Mouse (Mus musculus): ENCODE measurements at regions not wholly inside any gene's neighbourhood (a gene's known extent, or its start where the extent isn't known, plus 50 kb on each side); places are given as distances from the start of the nearest gene placed in this dataset.
"Not testable (repeated sequence)": the region's sequence is repeated elsewhere in the genome, so short reads cannot be mapped to it uniquely, and the experiment has no call there.

DNA sequence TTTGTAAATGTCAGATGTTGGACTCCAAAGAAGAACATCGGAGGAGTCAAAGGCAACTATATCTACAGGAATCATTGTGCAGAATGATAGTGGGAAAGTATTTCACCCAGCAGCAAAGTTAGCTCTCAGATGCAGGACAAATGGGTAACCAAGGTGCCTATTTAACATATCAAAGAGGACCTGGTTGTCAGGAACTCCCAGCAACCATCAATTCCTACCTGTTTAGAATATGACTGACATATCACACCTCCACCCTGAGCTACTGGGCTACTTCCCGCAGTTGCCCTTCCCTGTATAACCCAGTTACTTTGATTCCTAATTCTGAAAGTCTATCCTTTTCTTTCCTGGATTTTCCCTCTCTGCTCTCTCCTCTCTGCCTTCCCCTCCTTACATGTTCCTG lies 403.0 kb upstream of the Tbl1xr1 start:
- Histone ChIP-seq H3K27me3 (replicated peaks; ENCODE audit: control insufficient read depth, insufficient read depth, low read length) (no peaks in the 10 kb centered on the region), H3K9ac (ENCODE audit: low read depth, low read length) (no peak overlapping the region), H3K4me2 (ENCODE audit: low read length) (no peak overlapping the region), H3K9me3 (ENCODE audit: control insufficient read depth, low read length) (no peaks in the 10 kb centered on the region), H3K4me3 (ENCODE audit: low read length) (no peak overlapping the region), H3K36me3 (ENCODE audit: control insufficient read depth, insufficient read depth, low read length) (no peaks in the 10 kb centered on the region), H3K27ac (ENCODE audit: low read depth, low read length) (no peak overlapping the region), H3K4me1 (ENCODE audit: control insufficient read depth, insufficient read depth, low read depth, low read length) (no peaks in the 10 kb centered on the region)
- WGBS: 94% methylated on average over 2 of the region's 2 CpGs
- no peak for ATAC-seq

DNA sequence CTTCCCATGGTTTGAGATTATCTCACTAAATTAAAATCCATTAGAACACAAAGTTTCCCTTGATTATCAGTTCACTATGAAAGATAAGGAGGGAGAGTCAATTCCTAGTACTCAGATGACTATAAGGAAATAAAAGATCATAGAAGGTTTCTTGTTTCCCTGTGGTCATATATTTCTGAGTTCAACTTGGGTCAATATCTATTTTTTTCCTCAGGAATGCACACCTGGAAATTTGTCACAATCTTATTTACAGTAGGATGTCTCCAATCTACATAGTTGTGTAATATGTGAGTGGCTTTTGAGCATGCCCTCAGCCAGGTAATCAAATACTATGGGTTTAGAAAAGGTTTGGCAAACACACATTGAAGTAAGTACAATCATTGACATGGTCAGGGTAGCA lies 398.2 kb upstream of the Tbl1xr1 start:
- ATAC-seq: no peak
- Histone ChIP-seq H3K4me1 (ENCODE audit: control insufficient read depth, insufficient read depth, low read depth, low read length) (no peaks in the 10 kb centered on the region), H3K9me3 (ENCODE audit: control insufficient read depth, low read length) (no peaks in the 10 kb centered on the region)

DNA sequence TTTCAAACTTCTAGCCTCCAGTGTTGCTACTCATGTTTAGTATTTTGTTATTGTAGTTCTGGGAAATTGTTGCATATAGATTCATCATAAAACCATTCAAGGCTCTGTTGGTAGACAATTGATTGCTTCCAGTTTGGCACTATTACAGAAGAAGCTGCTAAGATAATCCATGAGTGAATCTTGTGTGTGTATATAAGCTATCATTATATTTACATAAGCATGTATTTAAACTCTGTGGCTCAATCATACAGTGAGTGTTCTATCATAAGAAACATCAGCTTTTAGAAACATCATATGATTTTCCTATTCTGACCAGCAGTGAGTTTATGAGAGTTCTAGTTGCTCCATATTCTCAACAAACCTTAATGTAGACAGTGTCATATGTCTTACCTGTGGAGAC lies 397.7 kb upstream of the Tbl1xr1 start:
- H3K4me2 ChIP-seq (ENCODE audit: low read length): no peak overlapping the region
- H3K36me3 ChIP-seq (ENCODE audit: control insufficient read depth, insufficient read depth, low read length): no peaks in the 10 kb centered on the region
- no peak overlapping the region for H3K4me3 ChIP-seq (ENCODE audit: low read length)
- no peak overlapping the region for H3K9ac ChIP-seq (ENCODE audit: low read depth, low read length)
- no peaks in the 10 kb centered on the region for H3K27me3 ChIP-seq (replicated peaks; ENCODE audit: control insufficient read depth, insufficient read depth, low read length)
- no peak overlapping the region for H3K27ac ChIP-seq (ENCODE audit: low read depth, low read length)
- no peaks in the 10 kb centered on the region for H3K4me1 ChIP-seq (ENCODE audit: control insufficient read depth, insufficient read depth, low read depth, low read length)
- ATAC-seq: no peak
- H3K9me3 ChIP-seq (ENCODE audit: control insufficient read depth, low read length): no peaks in the 10 kb centered on the region

More for the DNA sequence above, 398.2 kb upstream of the Tbl1xr1 start:
- Histone ChIP-seq H3K9ac (ENCODE audit: low read depth, low read length) (no peak overlapping the region), H3K27me3 (replicated peaks; ENCODE audit: control insufficient read depth, insufficient read depth, low read length) (no peaks in the 10 kb centered on the region), H3K36me3 (ENCODE audit: control insufficient read depth, insufficient read depth, low read length) (no peaks in the 10 kb centered on the region), H3K4me2 (ENCODE audit: low read length) (no peak overlapping the region), H3K27ac (ENCODE audit: low read depth, low read length) (no peak overlapping the region), H3K4me3 (ENCODE audit: low read length) (no peak overlapping the region)

DNA sequence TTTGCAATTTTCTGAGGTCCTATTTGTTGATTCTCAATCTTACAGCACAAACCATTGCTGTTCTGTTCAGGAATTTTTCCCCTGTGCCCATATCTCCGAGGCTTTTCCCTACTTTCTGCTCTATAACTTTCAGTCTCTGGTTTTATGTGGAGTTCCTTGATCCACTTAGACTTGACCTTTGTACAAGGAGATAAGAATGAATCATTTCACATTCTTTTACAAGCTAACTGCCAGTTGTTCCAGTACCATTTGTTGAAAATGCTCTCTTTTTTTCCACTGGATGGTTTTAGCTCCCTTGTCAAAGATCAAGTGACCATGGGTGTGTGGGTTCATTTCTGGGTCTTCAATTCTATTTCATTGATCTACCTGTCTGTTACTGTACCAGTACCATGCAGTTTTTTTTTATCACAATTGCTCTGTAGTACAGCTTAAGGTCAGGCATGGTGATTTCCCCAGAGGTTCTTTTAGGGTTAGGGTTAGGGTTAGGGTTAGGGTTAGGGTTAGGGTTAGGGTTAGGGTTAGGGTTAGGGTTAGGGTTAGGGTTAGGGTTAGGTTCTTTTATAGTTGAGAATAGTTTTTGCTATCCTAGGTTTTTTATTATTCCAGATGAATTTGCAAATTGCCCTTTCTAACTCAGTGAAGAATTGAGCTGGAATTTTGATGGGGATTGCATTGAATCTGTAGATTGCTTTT lies 378.3 kb upstream of the Tbl1xr1 start:
- H3K27me3 ChIP-seq (replicated peaks; ENCODE audit: control insufficient read depth, insufficient read depth, low read length); H3K4me3 ChIP-seq (ENCODE audit: low read length); ATAC-seq; H3K36me3 ChIP-seq (ENCODE audit: control insufficient read depth, insufficient read depth, low read length); H3K9me3 ChIP-seq (ENCODE audit: control insufficient read depth, low read length); H3K4me2 ChIP-seq (ENCODE audit: low read length); H3K9ac ChIP-seq (ENCODE audit: low read depth, low read length); H3K27ac ChIP-seq (ENCODE audit: low read depth, low read length); H3K4me1 ChIP-seq (ENCODE audit: control insufficient read depth, insufficient read depth, low read depth, low read length): not testable (repeated sequence)
- 85% methylated on average over 1 of the region's 1 CpGs for WGBS

DNA sequence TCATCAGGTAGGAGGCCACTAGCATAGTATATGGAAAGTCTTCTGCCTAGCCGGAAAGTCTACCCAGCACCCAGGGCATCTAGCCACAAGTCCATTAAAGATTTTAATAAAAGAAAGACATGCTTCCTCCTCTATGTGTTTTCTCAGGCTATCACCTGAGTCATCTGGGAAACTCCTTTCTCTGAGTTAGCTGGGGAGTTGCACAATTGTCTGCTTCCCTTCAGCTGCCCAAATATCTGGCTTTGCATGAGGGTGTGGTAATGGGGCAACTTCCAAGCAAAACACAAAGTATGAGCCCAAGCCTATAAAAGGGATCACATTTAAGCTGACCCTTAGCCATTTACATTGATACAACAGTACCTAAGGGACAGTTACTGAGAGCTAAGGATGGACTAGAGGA lies 376.9 kb upstream of the Tbl1xr1 start:
- 100% methylated on average over 1 of the region's 1 CpGs for WGBS
- H3K27ac ChIP-seq (ENCODE audit: low read depth, low read length): no peak overlapping the region
- H3K9me3 ChIP-seq (ENCODE audit: control insufficient read depth, low read length): no peaks in the 10 kb centered on the region
- no peak overlapping the region for H3K4me3 ChIP-seq (ENCODE audit: low read length)
- no peak for ATAC-seq
- H3K36me3 ChIP-seq (ENCODE audit: control insufficient read depth, insufficient read depth, low read length): no peaks in the 10 kb centered on the region
- H3K4me1 ChIP-seq (ENCODE audit: control insufficient read depth, insufficient read depth, low read depth, low read length): no peaks in the 10 kb centered on the region
- H3K27me3 ChIP-seq (replicated peaks; ENCODE audit: control insufficient read depth, insufficient read depth, low read length): no peaks in the 10 kb centered on the region
- no peak overlapping the region for H3K4me2 ChIP-seq (ENCODE audit: low read length)
- no peak overlapping the region for H3K9ac ChIP-seq (ENCODE audit: low read depth, low read length)

DNA sequence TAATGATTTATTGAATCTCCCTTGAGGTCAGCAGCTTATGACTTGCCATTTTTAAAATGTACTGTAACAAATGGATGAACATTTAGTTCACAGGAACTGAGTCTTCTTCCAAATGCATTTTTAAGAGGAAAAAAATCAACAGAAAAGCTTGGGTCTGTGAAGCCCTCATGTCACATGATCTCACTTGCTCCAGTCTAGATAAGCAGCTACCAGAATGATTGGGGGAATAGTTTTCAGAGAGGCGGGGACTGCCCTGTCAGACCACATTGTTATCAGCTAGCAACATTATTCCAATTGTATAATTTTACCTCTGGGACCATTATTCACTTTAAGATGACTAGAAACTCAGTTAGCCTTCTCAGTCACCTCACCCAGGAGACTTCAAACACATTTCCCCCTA lies 376.1 kb upstream of the Tbl1xr1 start:
- Histone ChIP-seq H3K36me3 (ENCODE audit: control insufficient read depth, insufficient read depth, low read length) (no peaks in the 10 kb centered on the region), H3K4me1 (ENCODE audit: control insufficient read depth, insufficient read depth, low read depth, low read length) (no peaks in the 10 kb centered on the region), H3K9me3 (ENCODE audit: control insufficient read depth, low read length) (no peaks in the 10 kb centered on the region), H3K9ac (ENCODE audit: low read depth, low read length) (no peak overlapping the region), H3K27ac (ENCODE audit: low read depth, low read length) (no peak overlapping the region), H3K4me3 (ENCODE audit: low read length) (no peak overlapping the region), H3K27me3 (replicated peaks; ENCODE audit: control insufficient read depth, insufficient read depth, low read length) (no peaks in the 10 kb centered on the region), H3K4me2 (ENCODE audit: low read length) (no peak overlapping the region)
- 70% methylated on average over 1 of the region's 1 CpGs for WGBS
- ATAC-seq: no peak

DNA sequence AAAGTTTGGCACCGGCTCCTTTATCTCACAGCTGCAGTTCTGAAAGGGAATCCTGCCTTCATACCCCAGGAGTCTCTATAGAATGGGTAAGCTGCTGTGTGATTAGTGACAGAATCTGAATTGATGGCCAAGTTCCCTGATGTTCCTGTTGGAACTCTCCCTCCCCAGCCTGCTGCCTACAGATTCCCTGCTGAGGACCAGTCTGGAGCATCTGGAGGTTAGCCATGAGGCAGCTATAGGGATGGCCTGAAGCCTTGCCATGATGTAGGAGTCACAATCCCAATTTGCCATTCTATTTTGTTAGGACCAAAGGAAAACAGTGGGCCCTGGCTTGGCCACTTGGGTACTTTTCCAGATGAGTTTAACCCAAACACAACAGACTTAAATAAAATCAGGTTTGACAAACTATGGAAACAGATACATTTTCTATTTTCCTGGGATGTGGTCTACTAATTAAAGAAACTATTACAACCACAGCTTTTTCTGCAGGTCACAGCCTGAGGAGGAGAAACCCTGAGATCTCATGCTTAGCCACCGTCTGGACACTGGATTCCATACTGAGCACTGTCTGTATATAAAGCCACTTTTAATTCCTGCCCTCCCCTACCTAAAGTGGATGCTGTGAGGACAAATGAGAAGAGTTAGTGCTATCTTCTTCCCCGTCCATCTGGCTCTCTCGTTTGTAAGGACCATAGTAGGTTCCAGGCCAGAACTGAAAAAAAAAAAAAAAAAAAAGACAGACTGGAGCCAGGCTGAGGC lies 349.5 kb upstream of the Tbl1xr1 start:
- Histone ChIP-seq H3K9ac (ENCODE audit: low read depth, low read length) (no peak overlapping the region), H3K4me3 (ENCODE audit: low read length) (no peak overlapping the region), H3K27me3 (replicated peaks; ENCODE audit: control insufficient read depth, insufficient read depth, low read length) (no peaks in the 10 kb centered on the region), H3K4me1 (ENCODE audit: control insufficient read depth, insufficient read depth, low read depth, low read length) (0 out of 2 replicates have a peak, but pooled peaks cover 2% of the 10 kb centered on the region), H3K9me3 (ENCODE audit: control insufficient read depth, low read length) (no peaks in the 10 kb centered on the region), H3K4me2 (ENCODE audit: low read length) (no peak overlapping the region), H3K36me3 (ENCODE audit: control insufficient read depth, insufficient read depth, low read length) (no peaks in the 10 kb centered on the region), H3K27ac (ENCODE audit: low read depth, low read length) (0 out of 2 replicates have a peak overlapping the region, but pooled peaks have one; percentile 3)
- 52% methylated on average over 4 of the region's 4 CpGs for WGBS
- ATAC-seq: peak; percentile 90

DNA sequence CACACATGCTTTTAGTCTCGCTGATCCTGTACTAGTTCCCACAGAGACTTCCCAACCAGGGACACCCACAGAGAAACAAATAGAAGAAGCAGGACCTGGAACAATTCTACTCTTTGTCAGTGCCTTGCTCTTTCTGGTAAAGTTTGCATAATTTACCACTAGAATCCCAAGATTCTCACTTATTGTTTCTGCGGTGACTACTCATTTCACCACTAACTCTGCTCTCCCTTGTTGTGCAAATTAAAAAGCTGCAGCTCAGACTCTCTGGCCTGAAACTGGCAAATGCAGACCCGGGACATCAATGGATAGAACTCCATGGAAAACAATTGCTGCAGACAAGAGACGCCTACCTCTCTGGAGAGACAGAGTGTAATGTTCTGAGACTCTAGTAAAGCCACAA lies 348.4 kb upstream of the Tbl1xr1 start:
- H3K27ac ChIP-seq (ENCODE audit: low read depth, low read length): no peak overlapping the region
- H3K9me3 ChIP-seq (ENCODE audit: control insufficient read depth, low read length): no peaks in the 10 kb centered on the region
- 28% methylated on average over 4 of the region's 4 CpGs for WGBS
- H3K9ac ChIP-seq (ENCODE audit: low read depth, low read length): no peak overlapping the region
- 0 out of 2 replicates have a peak, but pooled peaks cover 2% of the 10 kb centered on the region for H3K4me1 ChIP-seq (ENCODE audit: control insufficient read depth, insufficient read depth, low read depth, low read length)
- ATAC-seq: no peak
- no peak overlapping the region for H3K4me3 ChIP-seq (ENCODE audit: low read length)
- no peak overlapping the region for H3K4me2 ChIP-seq (ENCODE audit: low read length)
- no peaks in the 10 kb centered on the region for H3K36me3 ChIP-seq (ENCODE audit: control insufficient read depth, insufficient read depth, low read length)
- H3K27me3 ChIP-seq (replicated peaks; ENCODE audit: control insufficient read depth, insufficient read depth, low read length): no peaks in the 10 kb centered on the region

DNA sequence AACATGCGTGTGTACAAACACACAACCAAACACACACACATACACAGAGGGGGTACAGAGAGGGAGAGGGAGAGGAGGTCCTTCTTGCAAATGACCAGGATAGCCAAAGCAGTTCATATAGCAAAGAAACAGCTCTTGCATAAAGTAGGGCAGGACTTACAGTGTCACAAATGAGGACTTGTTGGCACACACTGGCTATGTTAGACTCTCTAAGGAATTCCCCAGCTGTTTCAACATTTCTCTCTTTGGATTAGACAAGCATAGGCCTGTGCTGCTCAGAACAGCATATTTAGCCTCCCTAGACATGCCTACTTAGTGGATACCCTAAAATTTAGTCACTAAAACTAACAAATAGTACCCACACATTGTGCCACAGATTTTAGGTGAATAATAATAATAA lies 347.1 kb upstream of the Tbl1xr1 start:
- Histone ChIP-seq H3K27ac (ENCODE audit: low read depth, low read length) (no peak overlapping the region), H3K4me1 (ENCODE audit: control insufficient read depth, insufficient read depth, low read depth, low read length) (0 out of 2 replicates have a peak, but pooled peaks cover 2% of the 10 kb centered on the region), H3K4me2 (ENCODE audit: low read length) (no peak overlapping the region), H3K36me3 (ENCODE audit: control insufficient read depth, insufficient read depth, low read length) (no peaks in the 10 kb centered on the region), H3K9ac (ENCODE audit: low read depth, low read length) (no peak overlapping the region), H3K4me3 (ENCODE audit: low read length) (no peak overlapping the region), H3K9me3 (ENCODE audit: control insufficient read depth, low read length) (no peaks in the 10 kb centered on the region), H3K27me3 (replicated peaks; ENCODE audit: control insufficient read depth, insufficient read depth, low read length) (no peaks in the 10 kb centered on the region)
- no peak for ATAC-seq
- 95% methylated on average over 1 of the region's 1 CpGs for WGBS
